Mouse (Mus musculus) heart, embryonic 16.5 days (tissue): ENCODE measurements around the gene Foxi1. TPM values are rescaled to one million over a fixed set of nuclear protein-coding genes. Genes with fewer than 3 reads are reported as not detected.
"Not testable (repeated sequence)": the region's sequence is repeated elsewhere in the genome, so short reads cannot be mapped to it uniquely, and the experiment has no call there.

Experiments
- ATAC-seq: fragments of 200-750 bp; cut with Nextera tagmentation; replicated peaks from 2 replicates; pipeline ENCODE4 v1.8.0; 2017; ENCODE audit warnings: moderate number of reproducible peaks; ENCODE audit not compliant: insufficient read depth, low FRiP score; ENCODE audit errors: extremely low read depth
- H3K27ac ChIP-seq: fragments of 300-500 bp; sonication (generic); 2 replicates; pipeline ENCODE4 v1.5.1; 2014; ENCODE audit warnings: mild to moderate bottlenecking, low read length, control low read depth, moderate library complexity
- H3K27me3 ChIP-seq: fragments of 300-500 bp; sonication (generic); 2 replicates; pipeline ENCODE4 v1.6.1; 2014; ENCODE audit warnings: low read length, mixed read lengths; ENCODE audit not compliant: control insufficient read depth, insufficient read depth
- H3K36me3 ChIP-seq: fragments of 300-500 bp; sonication (generic); 2 replicates; pipeline ENCODE4 v1.6.1; 2014; ENCODE audit not compliant: control insufficient read depth, insufficient read depth
- H3K4me1 ChIP-seq: fragments of 300-500 bp; sonication (generic); 2 replicates; pipeline ENCODE4 v1.6.1; 2014; ENCODE audit warnings: low read length, mixed read lengths; ENCODE audit not compliant: control insufficient read depth, insufficient read depth
- H3K4me2 ChIP-seq: fragments of 300-500 bp; sonication (generic); 2 replicates; pipeline ENCODE4 v1.6.1; 2014; ENCODE audit warnings: low read depth, mild to moderate bottlenecking, control low read depth, low read length
- H3K4me3 ChIP-seq: fragments of 300-500 bp; sonication (generic); 2 replicates; pipeline ENCODE4 v1.5.1; 2014; ENCODE audit warnings: mild to moderate bottlenecking, control low read depth, low read length
- H3K9ac ChIP-seq: fragments of 300-500 bp; sonication (generic); 2 replicates; pipeline ENCODE4 v1.6.1; 2014; ENCODE audit warnings: low read length, control low read depth
- H3K9me3 ChIP-seq: fragments of 300-500 bp; sonication (generic); replicated peaks from 2 replicates; pipeline ENCODE4 v1.6.1; 2016; ENCODE audit warnings: low read length; ENCODE audit not compliant: control insufficient read depth
- WGBS: fragments of 180-500 bp; shearing (Covaris S2); extraction: QIAGEN DNeasy Blood & Tissue Kit; methylation state at CpG from one replicate; pipeline ENCODE4 v1.1.7; 2014; 5-methylcytosine and 5-hydroxymethylcytosine counted together
- polyA plus RNA-seq: library from polyadenylated mRNA; unstranded; fragments of >200 nt; fragmentation: Nextera tagmentation; extraction: Ambion mirVana; gene quantifications from 2 replicates; pipeline ENCODE4 v1.2.1, GENCODE M21; 2015

The Foxi1 gene
- polyA plus RNA-seq: 0.05 and 0.06 TPM in 2 replicates

DNA sequence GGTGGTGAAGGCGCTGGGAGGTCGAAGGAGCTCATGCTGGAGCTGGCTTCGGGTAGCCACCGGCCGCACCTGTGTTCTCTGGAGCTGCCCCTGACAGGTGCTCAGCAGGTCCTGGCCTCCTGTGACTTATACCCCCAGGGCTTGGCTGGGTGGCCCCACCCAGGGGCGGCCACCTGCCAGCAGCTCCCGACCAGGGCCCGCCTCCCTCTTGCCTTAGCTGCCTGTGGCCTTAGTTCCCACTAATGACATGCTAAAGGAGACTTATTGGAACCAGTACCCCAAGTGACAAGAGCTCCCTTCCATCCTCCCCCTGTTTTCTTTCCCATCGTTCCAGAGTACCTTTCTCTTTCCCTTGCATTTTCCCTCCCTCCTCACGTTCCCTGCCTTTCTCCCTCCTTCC lies at the start of gene Foxi1:
Gene Foxi1 (minus strand): TSS at position 101 of the 400 bp plus-strand sequence.
- H3K27me3 ChIP-seq: no peaks in the 10 kb centered on the region
- no peak for ATAC-seq
- H3K4me2 ChIP-seq: no peak within 1 kb of the TSS
- no peaks in the 10 kb centered on the region for H3K9me3 ChIP-seq
- no peak within 1 kb of the TSS for H3K27ac ChIP-seq
- H3K36me3 ChIP-seq: no peaks in the 10 kb centered on the region
- H3K4me3 ChIP-seq: no peak within 1 kb of the TSS
- 70% methylated on average over 10 of the region's 10 CpGs for WGBS
- no peak within 1 kb of the TSS for H3K9ac ChIP-seq
- no peaks in the 10 kb centered on the region for H3K4me1 ChIP-seq

DNA sequence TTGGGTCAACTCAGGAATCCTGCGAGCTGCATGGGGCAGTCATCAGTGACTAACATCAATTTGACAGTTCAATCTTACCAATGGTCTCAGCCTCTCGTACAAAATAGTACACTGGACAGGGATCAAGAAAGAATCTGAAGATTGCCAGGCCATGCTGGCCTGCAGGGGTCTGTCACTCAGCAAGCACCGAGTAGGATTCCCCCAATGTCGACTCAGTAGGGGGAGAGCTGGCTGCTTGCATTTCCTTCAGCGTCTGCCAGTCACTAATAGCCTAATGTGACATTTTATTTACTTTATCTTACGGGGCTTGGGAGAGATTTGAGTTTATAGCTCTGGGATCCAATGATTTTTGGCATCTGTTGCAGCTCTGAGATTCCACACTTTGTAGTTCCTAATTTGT lies 35.1 kb upstream of the Foxi1 start:
- H3K36me3 ChIP-seq: no peaks in the 10 kb centered on the region
- ATAC-seq: no peak
- no peak overlapping the region for H3K4me2 ChIP-seq
- H3K9me3 ChIP-seq: peaks cover 4% of the 10 kb centered on the region
- H3K4me1 ChIP-seq: no peaks in the 10 kb centered on the region
- 28% methylated on average over 6 of the region's 6 CpGs for WGBS
- no peak overlapping the region for H3K9ac ChIP-seq
- H3K27me3 ChIP-seq: no peaks in the 10 kb centered on the region
- H3K4me3 ChIP-seq: no peak overlapping the region
- no peak overlapping the region for H3K27ac ChIP-seq

DNA sequence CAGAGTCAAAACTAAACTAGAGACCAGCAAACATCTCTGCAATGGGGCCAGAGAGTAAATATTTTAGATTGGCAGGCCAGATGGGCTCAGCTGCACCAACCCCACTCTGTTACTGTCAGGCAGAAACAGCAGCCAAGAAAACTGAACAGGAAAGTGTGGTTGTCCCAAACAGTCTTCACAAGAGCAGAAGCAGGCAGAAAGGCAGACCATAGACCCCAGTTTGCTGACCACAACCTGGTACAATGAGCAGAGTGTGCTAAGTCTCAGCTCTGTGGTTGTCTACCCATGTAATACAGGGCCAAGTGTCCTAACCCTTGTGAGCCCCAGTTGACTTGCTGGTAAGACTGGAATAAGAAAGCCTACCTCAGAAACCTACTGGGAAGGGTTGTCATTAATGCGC lies 32.4 kb upstream of the Foxi1 start:
- H3K4me1 ChIP-seq: no peaks in the 10 kb centered on the region
- ATAC-seq: no peak
- H3K36me3 ChIP-seq: no peaks in the 10 kb centered on the region
- H3K27me3 ChIP-seq: no peaks in the 10 kb centered on the region
- H3K4me3 ChIP-seq: no peak overlapping the region
- 81% methylated on average over 1 of the region's 1 CpGs for WGBS
- H3K9ac ChIP-seq: no peak overlapping the region
- no peak overlapping the region for H3K27ac ChIP-seq
- H3K9me3 ChIP-seq: peaks cover 4% of the 10 kb centered on the region
- no peak overlapping the region for H3K4me2 ChIP-seq

DNA sequence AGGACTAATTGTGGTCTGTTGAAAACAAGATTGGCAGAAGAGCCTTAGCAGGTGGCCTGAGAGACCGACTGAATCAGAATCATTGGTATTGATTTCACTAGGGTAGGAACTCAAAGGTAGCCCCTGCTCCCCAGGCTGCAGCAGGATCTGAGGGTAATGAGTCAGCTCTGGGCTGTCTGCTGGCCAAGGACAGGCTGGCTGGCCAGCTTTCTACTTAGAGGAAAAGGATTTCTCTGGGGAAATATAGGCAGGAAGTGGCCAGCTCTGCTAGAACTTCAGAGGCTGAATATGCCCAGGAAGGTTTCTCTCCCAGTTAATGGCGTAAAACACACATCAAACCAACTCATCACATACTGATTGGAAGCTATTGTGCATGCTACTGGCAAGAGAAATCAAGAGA lies 31.8 kb upstream of the Foxi1 start:
- Histone ChIP-seq H3K4me1 (no peaks in the 10 kb centered on the region), H3K4me2 (no peak overlapping the region)
- 64% methylated on average over 2 of the region's 2 CpGs for WGBS

DNA sequence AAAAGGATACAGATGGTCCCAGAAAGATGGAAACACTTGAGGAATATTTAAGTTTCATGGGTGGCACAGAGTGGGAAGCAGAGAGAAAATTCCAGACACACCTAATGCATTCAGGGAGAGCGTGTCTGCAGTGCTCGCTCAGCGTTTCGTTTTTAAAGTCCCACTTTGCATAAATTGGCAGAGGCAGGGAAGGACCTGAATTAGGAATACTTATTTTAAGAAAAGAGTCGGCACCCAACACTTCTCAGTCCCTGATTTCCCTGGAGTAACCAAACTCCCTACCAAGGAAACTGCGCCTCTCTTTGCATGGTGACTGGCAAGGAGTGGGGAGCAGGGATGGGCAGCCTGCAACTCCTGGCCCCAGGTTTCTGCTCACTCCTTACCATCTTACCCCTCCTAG lies 29.0 kb upstream of the Foxi1 start:
- 77% methylated on average over 6 of the region's 6 CpGs for WGBS
- Histone ChIP-seq H3K9ac (no peak overlapping the region), H3K27me3 (no peaks in the 10 kb centered on the region), H3K4me1 (no peaks in the 10 kb centered on the region), H3K4me3 (no peak overlapping the region), H3K4me2 (no peak overlapping the region), H3K36me3 (no peaks in the 10 kb centered on the region), H3K27ac (no peak overlapping the region), H3K9me3 (peaks cover 4% of the 10 kb centered on the region)
- no peak for ATAC-seq

More for the DNA sequence above, 31.8 kb upstream of the Foxi1 start:
- H3K4me3 ChIP-seq: no peak overlapping the region
- no peaks in the 10 kb centered on the region for H3K27me3 ChIP-seq
- H3K9me3 ChIP-seq: peaks cover 4% of the 10 kb centered on the region
- no peaks in the 10 kb centered on the region for H3K36me3 ChIP-seq
- ATAC-seq: no peak
- H3K9ac ChIP-seq: no peak overlapping the region
- H3K27ac ChIP-seq: no peak overlapping the region

DNA sequence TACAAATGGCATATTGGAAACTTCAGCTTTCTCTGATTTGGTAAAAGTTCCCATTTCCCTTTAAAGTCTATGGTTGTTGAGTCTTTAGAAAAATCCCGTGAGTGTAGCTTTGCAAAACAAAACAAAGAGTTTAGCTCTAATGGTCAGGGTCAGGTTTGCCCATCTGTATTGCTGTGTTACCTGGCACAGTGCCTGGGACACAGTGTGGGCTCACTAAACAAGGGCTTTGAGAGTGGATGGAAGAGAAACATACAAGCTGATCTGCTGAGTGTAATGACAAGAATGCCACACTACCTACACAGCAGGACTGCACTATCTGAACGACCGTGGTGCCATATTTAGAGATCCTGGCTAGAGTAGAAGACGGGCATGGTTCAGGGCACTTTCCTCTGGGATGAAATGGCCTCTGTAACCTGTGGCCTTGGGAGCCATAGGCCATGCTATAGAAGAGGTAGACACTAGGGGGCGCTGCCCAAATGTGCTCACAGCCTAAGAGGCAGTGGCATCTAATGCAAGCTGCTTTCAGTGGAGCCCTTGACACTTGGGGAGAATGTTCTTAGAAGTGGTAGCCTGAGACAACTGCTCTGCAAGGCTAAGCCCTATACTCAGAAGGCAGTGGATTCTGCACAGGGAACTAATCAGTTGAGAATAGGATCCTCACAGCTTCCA lies 28.3 kb upstream of the Foxi1 start:
- no peak for ATAC-seq
- no peak overlapping the region for H3K4me3 ChIP-seq
- peaks cover 4% of the 10 kb centered on the region for H3K9me3 ChIP-seq
- H3K27me3 ChIP-seq: no peaks in the 10 kb centered on the region
- H3K4me2 ChIP-seq: no peak overlapping the region
- 41% methylated on average over 5 of the region's 5 CpGs for WGBS
- no peak overlapping the region for H3K9ac ChIP-seq
- H3K4me1 ChIP-seq: no peaks in the 10 kb centered on the region
- no peaks in the 10 kb centered on the region for H3K36me3 ChIP-seq
- H3K27ac ChIP-seq: no peak overlapping the region

DNA sequence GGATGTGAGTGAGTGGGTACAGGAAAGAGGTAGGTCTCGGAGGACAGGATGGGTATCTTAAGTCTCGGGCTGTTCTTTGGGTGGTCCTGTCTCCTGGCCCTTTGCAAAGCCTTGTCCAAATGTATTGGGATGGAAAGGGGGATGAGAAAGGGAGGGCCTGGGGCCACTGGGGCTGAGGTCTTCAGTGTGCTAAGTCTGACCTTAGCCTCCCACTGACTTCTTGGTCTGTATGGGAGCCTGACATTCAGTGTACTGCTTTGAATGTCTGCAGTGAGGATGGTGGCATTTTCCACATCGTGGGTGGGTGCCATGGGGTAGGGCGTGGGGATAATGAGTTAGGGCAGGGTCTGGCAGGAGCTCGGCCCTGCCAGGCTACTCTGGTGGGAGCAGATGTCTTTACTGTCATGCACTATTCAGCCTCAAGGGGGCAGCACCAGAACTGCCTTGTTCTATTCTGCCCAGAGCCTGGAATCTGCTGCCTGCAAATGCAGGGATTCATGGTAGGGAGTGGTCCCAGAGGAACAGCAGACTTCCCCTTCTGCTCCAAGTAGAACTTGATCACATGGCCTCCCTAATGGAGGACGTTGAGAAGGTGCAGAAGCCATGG lies 21.0 kb upstream of the Foxi1 start:
- Histone ChIP-seq H3K4me3 (no peak overlapping the region), H3K36me3 (no peaks in the 10 kb centered on the region), H3K9me3 (no peaks in the 10 kb centered on the region), H3K4me1 (no peaks in the 10 kb centered on the region), H3K27ac (no peak overlapping the region), H3K4me2 (no peak overlapping the region), H3K27me3 (no peaks in the 10 kb centered on the region), H3K9ac (no peak overlapping the region)
- ATAC-seq: no peak
- 42% methylated on average over 6 of the region's 6 CpGs for WGBS

DNA sequence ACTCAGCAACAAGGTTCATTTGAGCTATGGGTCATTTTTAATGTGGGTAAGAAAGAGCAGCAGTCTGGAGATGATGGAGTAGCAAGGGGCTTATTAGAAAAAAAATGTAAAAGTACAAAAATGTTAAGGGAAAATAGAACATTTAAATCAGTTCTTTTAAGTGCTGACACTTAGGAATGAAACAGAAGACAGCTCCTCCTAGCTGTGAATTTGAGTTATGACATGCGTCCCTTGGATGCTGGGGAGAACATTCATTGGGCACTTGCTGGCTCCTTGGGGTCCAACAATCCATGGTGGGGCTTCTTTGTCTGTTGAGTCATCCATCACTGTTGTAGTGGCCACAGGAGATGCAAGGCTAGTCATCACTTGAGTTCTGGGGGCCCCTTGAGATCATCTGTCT lies 19.3 kb upstream of the Foxi1 start:
- Histone ChIP-seq H3K9ac (no peak overlapping the region), H3K4me3 (no peak overlapping the region), H3K4me1 (no peaks in the 10 kb centered on the region), H3K9me3 (no peaks in the 10 kb centered on the region), H3K27me3 (no peaks in the 10 kb centered on the region), H3K4me2 (no peak overlapping the region), H3K27ac (no peak overlapping the region), H3K36me3 (no peaks in the 10 kb centered on the region)
- 26% methylated on average over 1 of the region's 1 CpGs for WGBS
- ATAC-seq: no peak

DNA sequence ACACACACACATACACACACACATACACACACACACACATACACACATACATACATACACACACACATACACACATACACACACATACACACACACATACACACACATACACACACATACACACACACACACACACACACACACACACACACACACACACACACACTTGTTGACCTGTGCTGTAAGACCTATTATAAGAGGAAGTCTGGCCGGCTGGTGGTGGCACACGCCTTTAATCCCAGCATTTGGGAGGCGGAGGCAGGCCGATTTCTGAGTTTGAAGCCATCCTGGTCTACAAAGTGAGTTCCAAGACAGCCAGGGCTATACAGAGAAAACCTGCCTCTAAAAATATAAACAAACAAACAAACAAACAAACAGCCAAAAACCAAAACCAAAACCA lies 12.7 kb upstream of the Foxi1 start:
- H3K4me3 ChIP-seq, H3K9me3 ChIP-seq: not testable (repeated sequence)

More for the DNA sequence above, 12.7 kb upstream of the Foxi1 start:
- 83% methylated on average over 4 of the region's 4 CpGs for WGBS
- not testable (repeated sequence) for H3K36me3 ChIP-seq, H3K4me1 ChIP-seq, ATAC-seq, H3K27ac ChIP-seq, H3K4me2 ChIP-seq, H3K27me3 ChIP-seq, H3K9ac ChIP-seq
